Comparison of ENCODE assay signal across 7 mouse cellular contexts in the genomic region with DNA sequence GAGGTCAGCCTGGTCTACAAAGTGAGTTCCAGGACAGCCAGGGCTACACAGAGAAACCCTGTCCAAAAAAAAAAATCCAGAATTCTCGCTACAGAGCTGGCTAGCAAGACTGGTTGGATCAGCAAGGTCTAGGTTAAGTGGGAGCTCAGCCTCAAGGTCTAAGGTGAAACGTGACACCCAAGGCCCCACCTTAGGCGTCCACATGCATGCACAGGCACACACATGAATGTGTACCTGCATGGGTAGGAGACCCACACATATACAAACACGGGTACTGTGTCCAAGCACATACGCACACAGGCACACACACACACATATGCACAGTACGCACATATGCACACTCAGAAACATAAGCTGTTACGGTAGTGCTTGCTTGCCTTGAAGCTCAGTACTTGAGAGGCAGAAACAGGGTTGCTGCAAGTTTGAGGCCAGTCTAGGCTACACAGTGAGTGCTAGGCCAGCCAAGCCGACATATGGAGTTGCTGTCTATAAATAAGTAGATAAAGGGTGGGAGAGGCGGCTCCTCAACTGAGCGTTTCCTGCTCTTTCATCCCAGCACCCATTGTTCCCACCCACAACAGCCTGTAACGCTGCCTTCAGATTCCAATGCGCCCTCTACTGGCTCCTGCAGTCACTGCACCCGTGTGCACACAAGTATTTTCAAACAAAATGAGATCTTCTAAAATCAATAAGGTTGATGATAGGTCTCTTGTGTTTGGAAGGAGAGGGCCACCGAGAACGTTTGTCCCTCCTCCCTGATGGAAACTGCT. TPM values are rescaled to one million over a fixed set of nuclear protein-coding genes. Genes with fewer than 3 reads are reported as not detected.
DNase-seq lines count a peak whose midpoint lies in the region; ATAC-seq and TF ChIP-seq lines count a peak whose summit lies in the region.

No protein-coding gene starts in this region.

- 0 out of 2 replicates have a peak, but pooled peaks have one; percentile 51 for TF ChIP-seq EP300 in ES-Bruce4 (IDR thresholded peaks at IDR 0.05; ENCODE audit: insufficient read depth, low read depth, low read length)

- H3K4me2 ChIP-seq in kidney, embryonic 14.5 days (replicated peaks; ENCODE audit: low read depth, low read length) = no peak overlapping the region
- no peak overlapping the region for H3K4me2 ChIP-seq in liver, embryonic 13.5 days

- H3K36me3 ChIP-seq in kidney, embryonic 14.5 days (ENCODE audit: control insufficient read depth, insufficient read depth, low read length) = no peaks in the 10 kb centered on the region
- H3K36me3 ChIP-seq in ES-Bruce4 (ENCODE audit: control insufficient read depth, insufficient read depth, low read length, poor library complexity, severe bottlenecking) = no peaks in the 10 kb centered on the region
- no peaks in the 10 kb centered on the region for H3K36me3 ChIP-seq in liver, embryonic 13.5 days

- peaks cover 28% of the 10 kb centered on the region for H3K4me1 ChIP-seq in kidney, embryonic 14.5 days (ENCODE audit: control insufficient read depth, insufficient read depth, low read length)
- peaks cover 6% of the 10 kb centered on the region for H3K4me1 ChIP-seq in ES-Bruce4 (ENCODE audit: control insufficient read depth, insufficient read depth, low read length)
- H3K4me1 ChIP-seq in liver, embryonic 13.5 days (replicated peaks) = peaks cover 60% of the 10 kb centered on the region

- no peak overlapping the region for H3K27ac ChIP-seq in kidney, embryonic 14.5 days (ENCODE audit: low read depth, low read length)
- peak overlapping the region; percentile 19 for H3K27ac ChIP-seq in ES-Bruce4 (ENCODE audit: insufficient read depth, low read length)
- H3K27ac ChIP-seq in liver, embryonic 13.5 days = peak overlapping the region; percentile 99

- H3K27me3 ChIP-seq in kidney, embryonic 14.5 days (ENCODE audit: control insufficient read depth, insufficient read depth, low read length) = no peaks in the 10 kb centered on the region
- H3K27me3 ChIP-seq in ES-Bruce4 (ENCODE audit: control insufficient read depth, insufficient read depth, low read length, poor library complexity, severe bottlenecking) = no peaks in the 10 kb centered on the region
- no peaks in the 10 kb centered on the region for H3K27me3 ChIP-seq in liver, embryonic 13.5 days

- ATAC-seq in kidney, embryonic 14.5 days (ENCODE audit: low FRiP score, low TSS enrichment) = no peak
- no peak for ATAC-seq in liver, embryonic 13.5 days (ENCODE audit: low read depth)

- TF ChIP-seq CTCF in ES-Bruce4 (IDR thresholded peaks at IDR 0.05; ENCODE audit: low read depth, low read length) = peak; percentile 91

- peak; percentile 65 for DNase-seq in kidney, adult 18-20 months
- peak; percentile 68 for DNase-seq in adrenal gland, postnatal 10 days
- peak; percentile 53 for DNase-seq in forelimb bud, embryonic 11.5 days (ENCODE audit: low read depth, low spot score)
- DNase-seq in liver, embryonic 13.5 days = peak; percentile 62
- DNase-seq in spleen, adult 18-20 months = peak; percentile 15 to 50

- no peaks in the 10 kb centered on the region for H3K9me3 ChIP-seq in kidney, embryonic 14.5 days (ENCODE audit: control insufficient read depth, low read length)
- H3K9me3 ChIP-seq in ES-Bruce4 (replicated peaks; ENCODE audit: control insufficient read depth, insufficient read depth, low read length, poor library complexity, severe bottlenecking) = no peaks in the 10 kb centered on the region
- H3K9me3 ChIP-seq in liver, embryonic 13.5 days (replicated peaks) = no peaks in the 10 kb centered on the region

- H3K9ac ChIP-seq in kidney, embryonic 14.5 days (ENCODE audit: low read depth, low read length) = no peak overlapping the region
- H3K9ac ChIP-seq in ES-Bruce4 (ENCODE audit: low read depth, poor library complexity, severe bottlenecking) = no peak overlapping the region
- H3K9ac ChIP-seq in liver, embryonic 13.5 days = no peak overlapping the region

- TF ChIP-seq POLR2A in ES-Bruce4 (IDR thresholded peaks at IDR 0.05; ENCODE audit: insufficient read depth, low read length) = no peak

- no peak overlapping the region for H3K4me3 ChIP-seq in kidney, embryonic 14.5 days (ENCODE audit: low read length)
- no peak overlapping the region for H3K4me3 ChIP-seq in ES-Bruce4 (ENCODE audit: low read depth, low read length)
- H3K4me3 ChIP-seq in liver, embryonic 13.5 days (replicated peaks) = no peak overlapping the region

- WGBS in kidney, embryonic 14.5 days = 52% methylated on average over 15 of the region's 15 CpGs
- WGBS in liver, embryonic 13.5 days (ENCODE audit: insufficient replicate concordance) = 33% methylated on average over 15 of the region's 15 CpGs

RNA-seq across cellular contexts. Expression of gene 4930539E08Rik, which starts 11.9 kb away (rescaled TPM):
- polyA plus RNA-seq in kidney, embryonic 14.5 days (2014; fragmentation: Nextera tagmentation; extraction: Ambion mirVana) = 0.46 and 0.62 TPM in 2 replicates
- polyA plus RNA-seq in ES-Bruce4 (2011; ENCODE audit: insufficient read depth, insufficient read length, low read depth, missing spikeins) = 1.5 and 3.0 TPM in 2 replicates
- under 1 TPM; 0.09 to 0.12 TPM for total RNA-seq in adrenal gland, postnatal 10 days (2021)
- 0.08 and 0.15 TPM in 2 replicates for polyA plus RNA-seq in liver, embryonic 13.5 days (2015; fragmentation: Nextera tagmentation; extraction: Ambion mirVana)

RNA-seq across cellular contexts. Expression of gene Pxt1, which starts 16.6 kb away (rescaled TPM):
- polyA plus RNA-seq in kidney, embryonic 14.5 days (2014; fragmentation: Nextera tagmentation; extraction: Ambion mirVana) = 0.28 TPM in 1 of 2 replicates, not detected in the other
- polyA plus RNA-seq in ES-Bruce4 (2011; ENCODE audit: insufficient read depth, insufficient read length, low read depth, missing spikeins) = 0.67 and 2.4 TPM in 2 replicates
- total RNA-seq in adrenal gland, postnatal 10 days (2021) = under 1 TPM; 0.90 to 0.91 TPM
- 0.45 and 0.46 TPM in 2 replicates for polyA plus RNA-seq in liver, embryonic 13.5 days (2015; fragmentation: Nextera tagmentation; extraction: Ambion mirVana)

RNA-seq across cellular contexts. Expression of gene Kctd20, which starts 24.7 kb away (rescaled TPM):
- polyA plus RNA-seq in kidney, embryonic 14.5 days (2014; fragmentation: Nextera tagmentation; extraction: Ambion mirVana) = 43.4 and 83.7 TPM in 2 replicates
- 75.3 and 77.9 TPM in 2 replicates for polyA plus RNA-seq in ES-Bruce4 (2011; ENCODE audit: insufficient read depth, insufficient read length, low read depth, missing spikeins)
- total RNA-seq in adrenal gland, postnatal 10 days (2021) = 10 to 100 TPM; 76.1 to 76.7 TPM
- polyA plus RNA-seq in liver, embryonic 13.5 days (2015; fragmentation: Nextera tagmentation; extraction: Ambion mirVana) = 65.8 and 78.6 TPM in 2 replicates
